ENCODE assay signal across 17 mouse cellular contexts in genomic region chr13:63713137-63713536, GRCm38 (mm10).
DNase-seq lines count a peak whose midpoint lies in the region; ATAC-seq and TF ChIP-seq lines count a peak whose summit lies in the region.
"Had no signal": no experiment of that assay in that cellular context is flagged by ENCODE, and none has a peak within 500 bp of the region (broad histone marks: within the 10 kb centered on the region; RNA-seq: fewer than 3 reads in every experiment).

No protein-coding gene starts in this region.

- no peak overlapping the region for H3K27ac ChIP-seq in forebrain, postnatal 0 days (ENCODE audit: low read depth, low read length)
- no peak overlapping the region for H3K27ac ChIP-seq in forebrain, embryonic 15.5 days (replicated peaks)
- no peak overlapping the region for H3K27ac ChIP-seq in liver, adult 2 months (replicated peaks; ENCODE audit: insufficient read depth, low read depth, low read length)
- no peak overlapping the region for H3K27ac ChIP-seq in liver, embryonic 12.5 days
- H3K27ac ChIP-seq in CH12.LX (ENCODE audit: insufficient read depth, low read depth): no peak overlapping the region
- H3K27ac ChIP-seq: forebrain, embryonic 13.5 days; hindbrain, embryonic 12.5 days; midbrain, embryonic 12.5 days had no signal

- no peak for DNase-seq in forebrain, postnatal 0 days
- DNase-seq in liver, adult 2 months (ENCODE audit: extremely low read depth, low read depth, low spot score): no peak
- DNase-seq in CH12.LX (ENCODE audit: extremely low read depth): no peak
- DNase-seq in ZHBTc4 (ENCODE audit: low read depth, low spot score): peak; percentile 36
- no peak for DNase-seq in adrenal gland, postnatal 14 days
- no peak for DNase-seq in kidney, postnatal 14 days
- DNase-seq: heart, adult 11 months; kidney, adult 9 months; lung, postnatal 4 days; right cerebral cortex, postnatal 25 days; thymus, adult 2 months had no signal

- H3K36me3 ChIP-seq in forebrain, postnatal 0 days (ENCODE audit: insufficient read depth): no peaks in the 10 kb centered on the region
- no peaks in the 10 kb centered on the region for H3K36me3 ChIP-seq in forebrain, embryonic 15.5 days
- H3K36me3 ChIP-seq in liver, adult 2 months (ENCODE audit: control insufficient read depth, insufficient read depth, low read length): no peaks in the 10 kb centered on the region
- H3K36me3 ChIP-seq in liver, embryonic 12.5 days: no peaks in the 10 kb centered on the region
- H3K36me3 ChIP-seq in CH12.LX (replicated peaks in 1 of 2; ENCODE audit: control insufficient read depth in 1 of 2, insufficient read depth in 1 of 2, low read length in 1 of 2): no peaks in the 10 kb centered on the region
- H3K36me3 ChIP-seq: hindbrain, embryonic 12.5 days; midbrain, embryonic 12.5 days had no signal

- WGBS in forebrain, postnatal 0 days: 91% methylated on average over 3 of the region's 3 CpGs
- 90% methylated on average over 3 of the region's 3 CpGs for WGBS in forebrain, embryonic 15.5 days
- 93% methylated on average over 3 of the region's 3 CpGs for WGBS in liver, adult 2 months
- WGBS in liver, embryonic 12.5 days (ENCODE audit: insufficient replicate concordance): 69% methylated on average over 3 of the region's 3 CpGs

- ATAC-seq in forebrain, postnatal 0 days: no peak
- ATAC-seq in forebrain, embryonic 15.5 days (replicated peaks): no peak
- no peak for ATAC-seq in liver, embryonic 12.5 days
- ATAC-seq: activated CD4-positive, CD25-positive, alpha-beta regulatory T cell, adult 4 months; forebrain, embryonic 13.5 days had no signal

- H3K9me3 ChIP-seq in forebrain, postnatal 0 days (ENCODE audit: low read length): no peaks in the 10 kb centered on the region
- no peaks in the 10 kb centered on the region for H3K9me3 ChIP-seq in forebrain, embryonic 15.5 days
- H3K9me3 ChIP-seq in liver, embryonic 12.5 days (replicated peaks): 0 out of 2 replicates have a peak, but pooled peaks cover 5% of the 10 kb centered on the region
- peaks cover 8% of the 10 kb centered on the region for H3K9me3 ChIP-seq in CH12.LX (replicated peaks; ENCODE audit: low read length)

- no peaks in the 10 kb centered on the region for H3K27me3 ChIP-seq in forebrain, postnatal 0 days (ENCODE audit: insufficient read depth, low read length)
- no peaks in the 10 kb centered on the region for H3K27me3 ChIP-seq in forebrain, embryonic 15.5 days
- no peaks in the 10 kb centered on the region for H3K27me3 ChIP-seq in liver, adult 2 months (ENCODE audit: control insufficient read depth, insufficient read depth, low read length)
- H3K27me3 ChIP-seq in liver, embryonic 12.5 days (replicated peaks): no peaks in the 10 kb centered on the region
- no peaks in the 10 kb centered on the region for H3K27me3 ChIP-seq in CH12.LX (replicated peaks)
- H3K27me3 ChIP-seq: hindbrain, embryonic 12.5 days; midbrain, embryonic 12.5 days had no signal

- peak; percentile 27; the same call in 1 of the 2 replicates for TF ChIP-seq CTCF in forebrain, postnatal 0 days (IDR thresholded peaks at IDR 0.05; ENCODE audit: low read depth)
- TF ChIP-seq CTCF in liver, adult 2 months (IDR thresholded peaks at IDR 0.05; ENCODE audit: low read depth, low read length): peak; percentile 11; the same call in 1 of the 2 replicates
- peak in 1 of 2 experiments; percentile 26; a peak in 2 of 4 replicates for TF ChIP-seq CTCF in CH12.LX (conservative IDR thresholded peaks at IDR 0.05 in 1 of 2, IDR thresholded peaks at IDR 0.05 in 1 of 2; ENCODE audit: low read depth in 2 of 2, low read length in 2 of 2)

- H3K79me2 ChIP-seq in liver, adult 2 months (ENCODE audit: control insufficient read depth, insufficient read depth, low read length): no peaks in the 10 kb centered on the region
- H3K79me2 ChIP-seq in CH12.LX (replicated peaks; ENCODE audit: control insufficient read depth, extremely low read depth, insufficient read depth, poor library complexity, severe bottlenecking): no peaks in the 10 kb centered on the region

- no peak overlapping the region for H3K4me3 ChIP-seq in forebrain, postnatal 0 days (ENCODE audit: low read depth, low read length)
- H3K4me3 ChIP-seq in forebrain, embryonic 15.5 days: no peak overlapping the region
- no peak overlapping the region for H3K4me3 ChIP-seq in liver, adult 2 months (ENCODE audit: insufficient read depth, low read depth, low read length)
- H3K4me3 ChIP-seq in liver, embryonic 12.5 days: no peak overlapping the region
- no peak overlapping the region for H3K4me3 ChIP-seq in CH12.LX (replicated peaks in 1 of 3; ENCODE audit: low read depth in 2 of 3, low read length in 2 of 3, poor library complexity in 1 of 3)
- H3K4me3 ChIP-seq: forebrain, embryonic 13.5 days; hindbrain, embryonic 12.5 days; midbrain, embryonic 12.5 days had no signal

- no peak for TF ChIP-seq EP300 in CH12.LX (IDR thresholded peaks at IDR 0.05; ENCODE audit: low read length)

- no peak for TF ChIP-seq POLR2A in liver, adult 2 months (IDR thresholded peaks at IDR 0.05; ENCODE audit: extremely low read depth, insufficient read depth, low read length)
- TF ChIP-seq POLR2A in CH12.LX (IDR thresholded peaks at IDR 0.05; ENCODE audit: low read depth, low read length): no peak

- no peak overlapping the region for H3K9ac ChIP-seq in forebrain, postnatal 0 days
- H3K9ac ChIP-seq in forebrain, embryonic 15.5 days (replicated peaks): no peak overlapping the region
- no peak overlapping the region for H3K9ac ChIP-seq in liver, adult 2 months (ENCODE audit: low read depth, low read length)
- no peak overlapping the region for H3K9ac ChIP-seq in liver, embryonic 12.5 days
- no peak overlapping the region for H3K9ac ChIP-seq in CH12.LX (ENCODE audit: insufficient read depth, low read depth)
- H3K9ac ChIP-seq: forebrain, embryonic 13.5 days; hindbrain, embryonic 12.5 days; midbrain, embryonic 12.5 days had no signal

- TF ChIP-seq RAD21 in CH12.LX (IDR thresholded peaks at IDR 0.05; ENCODE audit: low read depth, low read length): no peak; the same call in 1 of the 2 replicates

- dilution Hi-C loops in CH12.LX (cut with MboI; ENCODE audit: extremely low pct_ligation_motif_present, extremely low pct_unique_long_range_greater_than_20kb, low sequenced_read_pairs): no loop called here

- no peaks in the 10 kb centered on the region for H3K4me1 ChIP-seq in forebrain, postnatal 0 days (ENCODE audit: insufficient read depth)
- H3K4me1 ChIP-seq in forebrain, embryonic 15.5 days: no peaks in the 10 kb centered on the region
- H3K4me1 ChIP-seq in liver, adult 2 months (ENCODE audit: control insufficient read depth, insufficient read depth, low read length): no peaks in the 10 kb centered on the region
- peaks cover 8% of the 10 kb centered on the region for H3K4me1 ChIP-seq in liver, embryonic 12.5 days
- H3K4me1 ChIP-seq in CH12.LX (ENCODE audit: control insufficient read depth in 1 of 2, insufficient read depth in 2 of 2): peaks cover 3 to 10% of the 10 kb centered on the region in 2 experiments; a peak in 2 of 4 replicates
- H3K4me1 ChIP-seq: forebrain, embryonic 13.5 days; hindbrain, embryonic 12.5 days; midbrain, embryonic 12.5 days had no signal

- H3K4me2 ChIP-seq in forebrain, postnatal 0 days (ENCODE audit: low read depth): no peak overlapping the region
- H3K4me2 ChIP-seq in forebrain, embryonic 15.5 days (replicated peaks): no peak overlapping the region
- H3K4me2 ChIP-seq in liver, embryonic 12.5 days: no peak overlapping the region
- no peak overlapping the region for H3K4me2 ChIP-seq in CH12.LX (ENCODE audit: insufficient read depth, low read depth, poor library complexity, severe bottlenecking)
- H3K4me2 ChIP-seq: forebrain, embryonic 13.5 days; hindbrain, embryonic 12.5 days; midbrain, embryonic 12.5 days had no signal

- in situ Hi-C loops in CH12.LX (cut with MboI; ENCODE audit: low pct_ligation_motif_present, low pct_unique_long_range_greater_than_20kb, low sequenced_read_pairs): loop anchor here (25.0 kb wide), 1 partner anchor 324 kb away; no protein-coding TSS in a partner anchor

TF ChIP-seq in CH12.LX, 34 proteins besides CTCF, POLR2A, EP300 and RAD21:
- no peak for TF ChIP-seq POLR2AphosphoS2 (IDR thresholded peaks at IDR 0.05; ENCODE audit: low read depth, low read length)
- peak; percentile 2; the same call in 1 of the 2 replicates for TF ChIP-seq SMC3 (IDR thresholded peaks at IDR 0.05; ENCODE audit: low read depth, low read length)
- no peak for TF ChIP-seq ZMIZ1 (IDR thresholded peaks at IDR 0.05; ENCODE audit: low read depth, low read length)
